Mouse (Mus musculus) MEL (cell line): ENCODE measurements around the gene Plekha8. TPM values are rescaled to one million over a fixed set of nuclear protein-coding genes. Genes with fewer than 3 reads are reported as not detected.
A peak's percentile ranks its signal among the peaks of the same experiment; 100 is the strongest.

Source experiments
- DNase-seq: peaks from one replicate; pipeline ENCODE4 v3.0.0; 2011; ENCODE audit warnings: low read depth, low spot score
- H3K27ac ChIP-seq: 2 replicates; pipeline ENCODE4 v1.5.1; 2012; ENCODE audit warnings: low read depth, mild to moderate bottlenecking, control low read depth, low read length, moderate library complexity; ENCODE audit not compliant: control insufficient read depth
- H3K27me3 ChIP-seq, 2 experiments: fragments of 150-350 bp in 1 of 2; sonication (generic) in 1 of 2; 2 replicates each; pipeline ENCODE4 v1.6.1; 2012; ENCODE audit warnings: low read length in 2 of 2, mild to moderate bottlenecking in 2 of 2, improper control_type of control experiment in 1 of 2, moderate library complexity in 1 of 2; ENCODE audit not compliant: insufficient read depth in 2 of 2, control insufficient read depth in 1 of 2
- H3K36me3 ChIP-seq, 2 experiments: 2 replicates each; pipeline ENCODE4 v1.6.1; 2012 to 2014; ENCODE audit warnings: low read length in 2 of 2, improper control_type of control experiment in 1 of 2, inconsistent platforms in 1 of 2, mild to moderate bottlenecking in 1 of 2; ENCODE audit not compliant: insufficient read depth in 2 of 2, control insufficient read depth in 1 of 2
- H3K4me1 ChIP-seq, 2 experiments: fragments of 150-350 bp in 1 of 2; sonication (generic) in 1 of 2; 2 replicates each; pipeline ENCODE4 v1.6.1; 2012; ENCODE audit warnings: low read length in 2 of 2, improper control_type of control experiment in 1 of 2, mild to moderate bottlenecking in 1 of 2; ENCODE audit not compliant: insufficient read depth in 2 of 2, control insufficient read depth in 1 of 2
- H3K4me3 ChIP-seq, 2 experiments: fragments of 150-350 bp in 1 of 2; sonication (generic) in 1 of 2; 2 replicates each; pipeline ENCODE4 v1.5.1; 2012; ENCODE audit warnings: low read depth in 2 of 2, low read length in 2 of 2, mild to moderate bottlenecking in 2 of 2, moderate library complexity in 2 of 2, control low read depth in 1 of 2, improper control_type of control experiment in 1 of 2; ENCODE audit not compliant: control insufficient read depth in 1 of 2, insufficient read depth in 1 of 2
- H3K79me2 ChIP-seq: 2 replicates; pipeline ENCODE4 v1.6.1; 2012; ENCODE audit warnings: mild to moderate bottlenecking, low read length, moderate library complexity; ENCODE audit not compliant: control insufficient read depth, poor library complexity, insufficient read depth
- H3K9ac ChIP-seq: 2 replicates; pipeline ENCODE4 v1.6.1; 2012; ENCODE audit warnings: low read depth, mild to moderate bottlenecking, control low read depth, low read length, moderate library complexity; ENCODE audit not compliant: control insufficient read depth, poor library complexity, severe bottlenecking
- H3K9me3 ChIP-seq: fragments of 150-350 bp; sonication (generic); replicated peaks from 2 replicates; pipeline ENCODE4 v1.6.1; 2012; ENCODE audit warnings: mild to moderate bottlenecking, low read length, improper control_type of control experiment, moderate library complexity; ENCODE audit not compliant: insufficient read depth
- E2F4 ChIP-seq: IDR thresholded peaks from 2 replicates; pipeline ENCODE4 v1.6.1; 2011; ENCODE audit warnings: low read depth, low read length, improper control_type of control experiment, borderline replicate concordance
- ELF1 ChIP-seq: IDR thresholded peaks from 2 replicates; pipeline ENCODE4 v1.6.1; 2014; ENCODE audit warnings: low read depth, mild to moderate bottlenecking, inconsistent platforms, low read length, improper control_type of control experiment, moderate library complexity
- EP300 ChIP-seq, 2 experiments: IDR thresholded peaks; 2 replicates each; pipeline ENCODE4 v1.6.1; 2011; ENCODE audit warnings: improper control_type of control experiment in 2 of 2, low read length in 2 of 2, low read depth in 1 of 2, mild to moderate bottlenecking in 1 of 2
- ETS1 ChIP-seq: IDR thresholded peaks from 2 replicates; pipeline ENCODE4 v1.6.1; 2012; ENCODE audit warnings: low read depth, mild to moderate bottlenecking, inconsistent platforms, low read length, improper control_type of control experiment, moderate library complexity
- GABPA ChIP-seq: IDR thresholded peaks from 2 replicates; pipeline ENCODE4 v1.6.1; 2012; ENCODE audit warnings: low read depth, mild to moderate bottlenecking, inconsistent platforms, low read length, improper control_type of control experiment, moderate library complexity
- GATA1 ChIP-seq: IDR thresholded peaks from 2 replicates; pipeline ENCODE4 v1.6.1; 2011; ENCODE audit warnings: low read depth, low read length, improper control_type of control experiment
- JUND ChIP-seq: IDR thresholded peaks from 2 replicates; pipeline ENCODE4 v1.6.1; 2011; ENCODE audit warnings: low read depth, mild to moderate bottlenecking, improper control_type of control experiment, low read length
- MAFK ChIP-seq: IDR thresholded peaks from 2 replicates; pipeline ENCODE4 v1.6.1; 2011; ENCODE audit warnings: low read depth, mild to moderate bottlenecking, low read length, improper control_type of control experiment, borderline replicate concordance
- MAX ChIP-seq: IDR thresholded peaks from 2 replicates; pipeline ENCODE4 v1.6.1; 2011; ENCODE audit warnings: low read length, improper control_type of control experiment
- MAZ ChIP-seq: IDR thresholded peaks from 2 replicates; pipeline ENCODE4 v1.6.1; 2012; ENCODE audit warnings: low read depth, mild to moderate bottlenecking, inconsistent platforms, low read length, improper control_type of control experiment
- MEF2A ChIP-seq: IDR thresholded peaks from 2 replicates; pipeline ENCODE4 v1.6.1; 2014; ENCODE audit warnings: low read depth, mild to moderate bottlenecking, inconsistent platforms, low read length, improper control_type of control experiment; ENCODE audit not compliant: poor library complexity, insufficient replicate concordance, severe bottlenecking; ENCODE audit errors: extremely low read depth
- MYB ChIP-seq: IDR thresholded peaks from 2 replicates; pipeline ENCODE4 v1.6.1; 2011; ENCODE audit warnings: mild to moderate bottlenecking, low read depth, low read length, improper control_type of control experiment
- MYC ChIP-seq: IDR thresholded peaks from 2 replicates; pipeline ENCODE4 v1.6.1; 2011; ENCODE audit warnings: low read depth, mild to moderate bottlenecking, low read length, improper control_type of control experiment, moderate library complexity
- POLR2AphosphoS5 ChIP-seq: IDR thresholded peaks from 2 replicates; pipeline ENCODE4 v1.6.1; 2012; ENCODE audit warnings: low read depth, borderline replicate concordance, mild to moderate bottlenecking, inconsistent platforms, low read length, moderate library complexity, mixed read lengths
- RCOR1 ChIP-seq: IDR thresholded peaks from 2 replicates; pipeline ENCODE4 v1.6.1; 2012; ENCODE audit warnings: low read depth, mild to moderate bottlenecking, inconsistent platforms, low read length, improper control_type of control experiment
- SIN3A ChIP-seq: IDR thresholded peaks from 2 replicates; pipeline ENCODE4 v1.6.1; 2012; ENCODE audit warnings: low read length, improper control_type of control experiment, inconsistent platforms
- SMC3 ChIP-seq: IDR thresholded peaks from 2 replicates; pipeline ENCODE4 v1.6.1; 2011; ENCODE audit warnings: low read depth, low read length, improper control_type of control experiment
- TAL1 ChIP-seq: IDR thresholded peaks from 2 replicates; pipeline ENCODE4 v1.6.1; 2012; ENCODE audit warnings: mild to moderate bottlenecking, inconsistent platforms, low read length, moderate library complexity, mixed read lengths
- TBP ChIP-seq: IDR thresholded peaks from 2 replicates; pipeline ENCODE4 v1.8.0; 2011; ENCODE audit warnings: low read depth, low read length, improper control_type of control experiment
- TCF12 ChIP-seq: IDR thresholded peaks from 2 replicates; pipeline ENCODE4 v1.6.1; 2014; ENCODE audit warnings: low read depth, mild to moderate bottlenecking, inconsistent platforms, low read length, improper control_type of control experiment, moderate library complexity
- UBTF ChIP-seq: IDR thresholded peaks from 2 replicates; pipeline ENCODE4 v1.6.1; 2012; ENCODE audit warnings: low read depth, mild to moderate bottlenecking, inconsistent platforms, low read length, improper control_type of control experiment, moderate library complexity, borderline replicate concordance; ENCODE audit not compliant: insufficient read depth
- USF1 ChIP-seq: IDR thresholded peaks from 2 replicates; pipeline ENCODE4 v1.6.1; 2014; ENCODE audit warnings: low read depth, mild to moderate bottlenecking, inconsistent platforms, low read length, improper control_type of control experiment, moderate library complexity
- ZKSCAN1 ChIP-seq: IDR thresholded peaks from 2 replicates; pipeline ENCODE4 v1.6.1; 2012; ENCODE audit warnings: low read depth, mild to moderate bottlenecking, inconsistent platforms, low read length, improper control_type of control experiment, moderate library complexity
- ZNF384 ChIP-seq: IDR thresholded peaks from 2 replicates; pipeline ENCODE4 v1.6.1; 2012; ENCODE audit warnings: low read depth, mild to moderate bottlenecking, inconsistent platforms, low read length, improper control_type of control experiment
- polyA plus RNA-seq, 2 experiments: library from polyadenylated mRNA; stranded (reverse) in 1 of 2; unstranded in 1 of 2; fragments of >175 nt in 1 of 2; fragments of >200 nt in 1 of 2; gene quantifications; 2 replicates each; pipeline versions ENCODE4 v1.2.1 to v1.2.4; 2012; ENCODE audit warnings: low replicate concordance in 2 of 2, low read depth in 1 of 2; ENCODE audit not compliant: insufficient read length in 2 of 2, insufficient read depth in 1 of 2, missing spikeins in 1 of 2
- total RNA-seq: library from RNA; depleted of rRNA; stranded (reverse); fragments of 300-350 nt; gene quantifications from 2 replicates; pipeline ENCODE4 v1.2.3, GENCODE M21; 2012

Gene Plekha8
- total and polyA plus RNA-seq, 3 experiments = 11.6 to 16.8 TPM; not detected in 1

GRCm38 (mm10) chr6:54685716-54686395 is 90.9 kb downstream of the Plekha8 start:
- H3K4me1 ChIP-seq = peaks cover 4 to 14% of the 10 kb centered on the region in 2 experiments
- H3K36me3 ChIP-seq = peaks cover 0 to 4% of the 10 kb centered on the region in 2 experiments; a peak in 2 of 4 replicates
- DNase-seq = peak; percentile 70
- H3K79me2 ChIP-seq = no peaks in the 10 kb centered on the region
- H3K9me3 ChIP-seq = no peaks in the 10 kb centered on the region
- TF ChIP-seq MYB (no peak), MAX (no peak), ETS1 (no peak), E2F4 (no peak), MAZ (no peak), RCOR1 (peak; percentile 60; the same call in 1 of the 2 replicates), UBTF (no peak), ZNF384 (no peak), TCF12 (peak; percentile 57), POLR2AphosphoS5 (no peak), GATA1 (peak; percentile 54), GABPA (no peak), EP300 (IDR thresholded peaks at IDR 0.05; ENCODE audit: low read depth in 1 of 2, low read length in 2 of 2) (peak; percentile 30 to 67; a peak in 3 of 4 replicates), TAL1 (peak; percentile 37), MYC (peak; percentile 46; the same call in 1 of the 2 replicates), USF1 (no peak), ZKSCAN1 (no peak), ELF1 (no peak), MAFK (no peak; the same call in 1 of the 2 replicates), SMC3 (no peak), JUND (no peak), SIN3A (peak; percentile 15; the same call in 1 of the 2 replicates), MEF2A (no peak), TBP (0 out of 2 replicates have a peak, but pooled peaks have one; percentile 14)
- TF ChIP-seq, all 39 proteins: peak for 8
- H3K27ac ChIP-seq = no peak overlapping the region
- no peaks in the 10 kb centered on the region for H3K27me3 ChIP-seq
- H3K4me3 ChIP-seq = peak overlapping the region; percentile 21 to 24; a peak in 3 of 4 replicates
- no peak overlapping the region for H3K9ac ChIP-seq
